Mouse (Mus musculus) megakaryocyte, embryonic 14.5 days (primary cell): ENCODE results near the gene Vezf1. TPM values are rescaled to one million over a fixed set of nuclear protein-coding genes. Genes with fewer than 3 reads are reported as not detected.
A peak's percentile ranks its signal among the peaks of the same experiment; 100 is the strongest.

Source experiments
- H3K27me3 ChIP-seq: replicated peaks from 2 replicates; pipeline ENCODE3; 2012; ENCODE audit warnings: inconsistent platforms
- H3K36me3 ChIP-seq: replicated peaks from 2 replicates; pipeline ENCODE3; 2012; ENCODE audit warnings: low read length, inconsistent platforms, mixed read lengths
- H3K4me1 ChIP-seq: 2 replicates; pipeline ENCODE4 v1.6.1; 2012; ENCODE audit warnings: inconsistent platforms
- H3K4me3 ChIP-seq: replicated peaks from 2 replicates; pipeline ENCODE3; 2012; ENCODE audit warnings: moderate library complexity, mild to moderate bottlenecking, inconsistent platforms
- H3K9me3 ChIP-seq: 2 replicates; pipeline ENCODE4 v1.6.1; 2012; ENCODE audit warnings: inconsistent platforms
- FLI1 ChIP-seq: IDR thresholded peaks from 2 replicates; pipeline ENCODE4 v1.6.1; 2012; ENCODE audit warnings: low read length, inconsistent platforms, mixed read lengths
- GATA1 ChIP-seq: IDR thresholded peaks from 3 replicates; pipeline ENCODE4 v1.6.1; 2012; ENCODE audit warnings: mixed read lengths, low read length, inconsistent platforms, borderline replicate concordance
- polyA plus RNA-seq: library from polyadenylated mRNA; stranded (reverse); fragments of >175 nt; gene quantifications from 2 replicates; pipeline ENCODE4 v1.2.3, GENCODE M21; 2012; ENCODE audit warnings: low replicate concordance; ENCODE audit not compliant: insufficient read depth

Gene Vezf1
- polyA plus RNA-seq, 1 experiment = 9.9 TPM

DNA sequence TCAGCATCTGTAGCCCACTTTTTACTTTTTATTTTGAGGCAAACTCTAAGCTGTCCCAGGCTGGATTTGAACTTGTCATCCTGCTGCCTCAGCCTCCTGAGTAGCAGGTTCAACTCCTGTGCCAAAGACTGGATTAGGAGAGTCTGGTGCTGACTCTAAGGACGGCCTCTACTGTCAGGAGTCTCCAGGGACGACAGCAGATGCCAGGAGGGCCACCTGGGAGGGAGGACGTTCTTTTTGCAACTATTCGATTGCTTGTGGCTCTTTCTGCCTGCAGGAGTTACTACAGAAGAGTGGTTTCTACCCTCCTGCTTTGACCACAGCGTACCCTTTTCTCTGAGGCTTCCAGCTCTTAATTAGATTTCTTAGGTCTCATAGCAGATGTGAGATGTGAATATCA is 54.5 kb downstream of the Vezf1 start:
- H3K36me3 ChIP-seq = peaks cover 70% of the 10 kb centered on the region

DNA sequence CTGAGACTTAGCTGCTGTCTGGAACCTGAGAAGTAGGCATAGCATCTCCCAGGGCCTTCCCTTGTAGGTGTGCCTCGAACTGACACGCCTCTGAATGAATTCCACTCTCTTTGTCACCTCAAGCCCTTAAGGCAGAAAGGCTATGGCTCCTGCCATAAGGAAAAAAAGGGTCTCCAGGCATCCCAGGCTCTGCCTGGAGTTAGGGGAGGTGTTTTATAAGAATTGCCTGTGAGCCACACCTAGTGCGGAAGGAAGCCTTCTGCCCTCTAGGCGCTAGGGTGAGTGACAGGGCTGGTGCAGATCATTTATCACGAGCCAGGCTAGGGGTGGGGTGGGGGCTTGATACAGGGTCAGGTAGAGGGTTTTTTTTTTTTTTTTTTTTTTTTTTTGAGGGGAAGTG is 54.9 kb downstream of the Vezf1 start:
- no peaks in the 10 kb centered on the region for H3K27me3 ChIP-seq
- peaks cover 97% of the 10 kb centered on the region for H3K4me1 ChIP-seq
- H3K4me3 ChIP-seq = no peak overlapping the region
- H3K9me3 ChIP-seq = no peaks in the 10 kb centered on the region
- peaks cover 74% of the 10 kb centered on the region for H3K36me3 ChIP-seq
- TF ChIP-seq FLI1 = no peak
- no peak for TF ChIP-seq GATA1

More for the DNA sequence above, 54.5 kb downstream of the Vezf1 start:
- no peak overlapping the region for H3K4me3 ChIP-seq
- no peak for TF ChIP-seq GATA1
- no peak for TF ChIP-seq FLI1
- no peaks in the 10 kb centered on the region for H3K9me3 ChIP-seq
- H3K4me1 ChIP-seq = peaks cover 97% of the 10 kb centered on the region
- no peaks in the 10 kb centered on the region for H3K27me3 ChIP-seq

- Histone ChIP-seq H3K9me3 (no peaks in the 10 kb centered on the region), H3K27me3 (no peaks in the 10 kb centered on the region), H3K4me1 (peaks cover 97% of the 10 kb centered on the region), H3K36me3 (peaks cover 76% of the 10 kb centered on the region), H3K4me3 (no peak overlapping the region)
- TF ChIP-seq FLI1 = no peak
- TF ChIP-seq GATA1 = no peak
Observed at GRCm38 (mm10) chr11:88123731-88124130, 55.7 kb downstream of the Vezf1 start.

GRCm38 (mm10) chr11:88125483-88125882 is 57.4 kb downstream of the Vezf1 start:
- peaks cover 74% of the 10 kb centered on the region for H3K36me3 ChIP-seq
- H3K27me3 ChIP-seq = no peaks in the 10 kb centered on the region
- no peak overlapping the region for H3K4me3 ChIP-seq
- TF ChIP-seq FLI1 (no peak), GATA1 (no peak)
- H3K9me3 ChIP-seq = no peaks in the 10 kb centered on the region
- H3K4me1 ChIP-seq = peaks cover 97% of the 10 kb centered on the region

- peaks cover 67% of the 10 kb centered on the region for H3K36me3 ChIP-seq
- TF ChIP-seq GATA1 (no peak), FLI1 (no peak)
- no peaks in the 10 kb centered on the region for H3K27me3 ChIP-seq
- H3K4me3 ChIP-seq = peak overlapping the region; percentile 7
- no peaks in the 10 kb centered on the region for H3K9me3 ChIP-seq
- peaks cover 99% of the 10 kb centered on the region for H3K4me1 ChIP-seq
Observed at GRCm38 (mm10) chr11:88126306-88126793, 58.3 kb downstream of the Vezf1 start.

- Histone ChIP-seq H3K9me3 (no peaks in the 10 kb centered on the region), H3K4me3 (no peak overlapping the region), H3K27me3 (no peaks in the 10 kb centered on the region), H3K4me1 (peaks cover 99% of the 10 kb centered on the region), H3K36me3 (peaks cover 49% of the 10 kb centered on the region)
- TF ChIP-seq GATA1 = no peak
- no peak for TF ChIP-seq FLI1
Observed at GRCm38 (mm10) chr11:88128461-88128860, 60.4 kb downstream of the Vezf1 start.

- Histone ChIP-seq H3K9me3 (no peaks in the 10 kb centered on the region), H3K4me1 (peaks cover 99% of the 10 kb centered on the region), H3K36me3 (peaks cover 49% of the 10 kb centered on the region), H3K4me3 (no peak overlapping the region), H3K27me3 (no peaks in the 10 kb centered on the region)
- no peak for TF ChIP-seq GATA1
- no peak for TF ChIP-seq FLI1
Observed at GRCm38 (mm10) chr11:88129281-88129680, 61.2 kb downstream of the Vezf1 start.

DNA sequence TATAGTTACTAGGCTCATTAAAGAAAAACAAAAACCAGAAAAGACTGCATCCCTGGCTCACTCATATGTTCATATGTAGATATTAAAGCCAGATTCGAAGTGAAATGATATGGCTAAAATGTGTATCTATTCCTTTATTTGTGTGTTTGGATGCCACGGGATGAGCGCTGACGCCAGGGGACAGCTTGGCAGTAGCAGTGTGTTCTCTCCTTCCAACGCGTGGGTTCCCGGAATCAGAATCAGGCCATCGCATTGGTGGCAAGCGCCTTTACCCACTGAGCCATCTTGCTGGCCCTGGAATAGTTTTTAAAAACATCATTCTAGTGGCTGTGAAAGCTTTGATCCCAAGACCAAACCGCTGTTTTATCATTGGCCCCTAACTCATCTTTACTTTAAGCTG is 61.9 kb downstream of the Vezf1 start:
- TF ChIP-seq FLI1 (no peak), GATA1 (no peak)

GRCm38 (mm10) chr11:88131847-88132246 is 63.8 kb downstream of the Vezf1 start:
- H3K27me3 ChIP-seq = no peaks in the 10 kb centered on the region
- no peaks in the 10 kb centered on the region for H3K9me3 ChIP-seq
- peaks cover 94% of the 10 kb centered on the region for H3K4me1 ChIP-seq
- H3K4me3 ChIP-seq = peak overlapping the region; percentile 85
- TF ChIP-seq GATA1 = 0 out of 3 replicates have a peak, but pooled peaks have one; percentile 47
- peak; percentile 52; the same call in 1 of the 2 replicates for TF ChIP-seq FLI1
- H3K36me3 ChIP-seq = peaks cover 54% of the 10 kb centered on the region

More for the DNA sequence above, 61.9 kb downstream of the Vezf1 start:
- H3K4me3 ChIP-seq = no peak overlapping the region
- no peaks in the 10 kb centered on the region for H3K27me3 ChIP-seq
- peaks cover 53% of the 10 kb centered on the region for H3K36me3 ChIP-seq
- no peaks in the 10 kb centered on the region for H3K9me3 ChIP-seq
- H3K4me1 ChIP-seq = peaks cover 99% of the 10 kb centered on the region

Other genes with a start within 250 kb of the Vezf1 start
- not detected in 2 replicates for gene Lpo, start 240.0 kb upstream of the Vezf1 start, polyA plus RNA-seq
- gene Mks1, start 215.1 kb upstream of the Vezf1 start, polyA plus RNA-seq = 3.8 TPM in 1 of 2 replicates, not detected in the other
- 0.39 TPM in 1 of 2 replicates, not detected in the other for gene Epx, start 192.7 kb upstream of the Vezf1 start, polyA plus RNA-seq
- gene Olfr462, start 176.0 kb upstream of the Vezf1 start, polyA plus RNA-seq = not detected in 2 replicates
- gene Olfr463, start 170.9 kb upstream of the Vezf1 start, polyA plus RNA-seq = not detected in 2 replicates
- gene Olfr464, start 147.3 kb upstream of the Vezf1 start, polyA plus RNA-seq = not detected in 2 replicates
- 32.1 and 63.0 TPM in 2 replicates for gene Dynll2, start 80.7 kb upstream of the Vezf1 start, polyA plus RNA-seq
- 25.7 and 74.9 TPM in 2 replicates for gene Srsf1, start 20.9 kb upstream of the Vezf1 start, polyA plus RNA-seq
- 294 and 346 TPM in 2 replicates for gene Cuedc1, start 29.8 kb downstream of the Vezf1 start, polyA plus RNA-seq
- 62.3 and 197 TPM in 2 replicates for gene Mrps23, start 136.1 kb downstream of the Vezf1 start, polyA plus RNA-seq
- gene Ccdc182, start 225.8 kb downstream of the Vezf1 start, polyA plus RNA-seq = not detected in 2 replicates